Mouse (Mus musculus): ENCODE results near the gene Reln.

- TF ChIP-seq E2F4 (IDR thresholded peaks at IDR 0.05; ENCODE audit: insufficient read depth), result no peak
- TF ChIP-seq MYOG (IDR thresholded peaks at IDR 0.05; ENCODE audit: control insufficient read depth in 1 of 3, insufficient read depth in 1 of 3, insufficient read length in 2 of 3, low read depth in 2 of 3), result no peak
- no peak for TF ChIP-seq POLR2A (IDR thresholded peaks at IDR 0.05; ENCODE audit: insufficient read length, low read depth)
- no peak for TF ChIP-seq MAX (IDR thresholded peaks at IDR 0.05; ENCODE audit: low read depth)
- TF ChIP-seq POLR2AphosphoS2 (IDR thresholded peaks at IDR 0.05; ENCODE audit: insufficient read length, low read depth), result no peak
- no peak for TF ChIP-seq TCF12 (IDR thresholded peaks at IDR 0.05; ENCODE audit: insufficient read depth, poor library complexity, severe bottlenecking)
- no peak for TF ChIP-seq CEBPB (IDR thresholded peaks at IDR 0.05; ENCODE audit: insufficient read depth, poor library complexity, severe bottlenecking)
- TF ChIP-seq USF1 (IDR thresholded peaks at IDR 0.05; ENCODE audit: low read depth), result no peak
- TF ChIP-seq SRF (IDR thresholded peaks at IDR 0.05; ENCODE audit: control insufficient read depth, insufficient read length, low read depth), result no peak
- TF ChIP-seq MYOD1 (IDR thresholded peaks at IDR 0.05; ENCODE audit: control insufficient read depth in 1 of 3, insufficient read length in 2 of 3, low read depth in 2 of 3), result no peak
- TF ChIP-seq TCF3 (IDR thresholded peaks at IDR 0.05; ENCODE audit: insufficient read length, low read depth), result no peak
Observed at GRCm38 (mm10) chr5:22295161-22295560, 49.3 kb downstream of the Reln start.
